Mouse (Mus musculus) Patski (cell line): ENCODE data around the gene Pfkfb3. TPM values are rescaled to one million over a fixed set of nuclear protein-coding genes. Genes with fewer than 3 reads are reported as not detected.

ENCODE experiments used
- ATAC-seq: fragments of 100-300 bp; one replicate; pipeline ENCODE4 v1.8.0; 2021
- CTCF ChIA-PET: fragments of 350-600 bp; sonication (Branson Sonifier 250); formaldehyde crosslinking; loops from one replicate; lab custom pipeline; 2022; ENCODE audit warnings: inconsistent platforms; lab: Charles Lee
- POLR2A ChIA-PET: fragments of 350-600 bp; sonication (Branson Sonifier 250); formaldehyde crosslinking; loops from one replicate; lab custom pipeline; 2022; ENCODE audit warnings: antibody characterized with exemption, inconsistent platforms; lab: Charles Lee
- DNase-seq: peaks from one replicate; pipeline ENCODE4 v3.0.0-alpha.2; 2011; ENCODE audit warnings: low read depth, low spot score
- H3K27me3 ChIP-seq: fragments of 371-371 bp; one replicate; pipeline ENCODE4 v1.5.1; 2021
- CTCF ChIP-seq: fragments of 100-300 bp; IDR thresholded peaks from one replicate; pipeline ENCODE4 v1.5.1; 2021
- in situ Hi-C: fragments of 300-500 bp; cut with MboI; formaldehyde crosslinking; loops from 3 replicates; pipeline ENCODE4 v1.11.1; 2018; ENCODE audit warnings: low pct_unique_long_range_greater_than_20kb, mixed read lengths
- polyA plus RNA-seq: library from polyadenylated mRNA; unstranded; gene quantifications from one replicate; pipeline ENCODE4 v1.2.3, GENCODE M21; 2021

The Pfkfb3 gene
- polyA plus RNA-seq, 1 experiment from 2014 or later: 21.2 TPM

DNA sequence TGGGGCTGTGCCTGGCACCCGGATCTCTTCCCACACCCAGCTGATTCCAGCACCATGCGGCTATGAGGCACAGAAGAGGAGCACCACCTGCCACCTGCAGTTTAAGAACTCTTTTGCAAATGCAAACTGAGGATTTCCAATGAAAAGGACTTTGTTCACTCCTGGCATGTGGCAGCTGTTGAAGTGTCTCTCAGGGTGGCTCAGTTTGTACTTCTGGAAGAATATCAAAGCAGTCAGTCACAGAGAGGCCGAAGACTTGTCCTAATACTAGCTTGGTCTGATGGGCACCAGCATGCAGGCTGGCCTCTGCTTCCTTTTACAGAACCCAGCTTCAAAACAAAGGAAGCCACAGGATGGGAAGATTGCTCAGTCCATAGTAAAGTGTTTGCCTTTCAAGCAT lies 62.4 kb downstream of the Pfkfb3 start:
- H3K27me3 ChIP-seq: no peaks in the 10 kb centered on the region
- ATAC-seq (no peak), DNase-seq (no peak)
- in situ Hi-C loops: no loop called here
- ChIA-PET POLR2A (interaction anchor here (1.0 kb wide), 1 partner anchor 16 kb away, joined by 3 read pairs; no protein-coding TSS in a partner anchor), CTCF (interaction anchor here (4.3 kb wide), 1 partner anchor 9 kb away, joined by 15 read pairs; no protein-coding TSS in a partner anchor)
- TF ChIP-seq CTCF: no peak

GRCm38 (mm10) chr2:11490554-11490953 lies 63.3 kb downstream of the Pfkfb3 start:
- ChIA-PET POLR2A (no interaction called here), CTCF (interaction anchor here (1.1 to 4.3 kb wide), 4 partner anchors 10 to 159 kb away, joined by 3 to 15 read pairs (median 3); no protein-coding TSS in a partner anchor)
- no peaks in the 10 kb centered on the region for H3K27me3 ChIP-seq
- ATAC-seq (no peak), DNase-seq (no peak)
- TF ChIP-seq CTCF: no peak
- in situ Hi-C loops: no loop called here

DNA sequence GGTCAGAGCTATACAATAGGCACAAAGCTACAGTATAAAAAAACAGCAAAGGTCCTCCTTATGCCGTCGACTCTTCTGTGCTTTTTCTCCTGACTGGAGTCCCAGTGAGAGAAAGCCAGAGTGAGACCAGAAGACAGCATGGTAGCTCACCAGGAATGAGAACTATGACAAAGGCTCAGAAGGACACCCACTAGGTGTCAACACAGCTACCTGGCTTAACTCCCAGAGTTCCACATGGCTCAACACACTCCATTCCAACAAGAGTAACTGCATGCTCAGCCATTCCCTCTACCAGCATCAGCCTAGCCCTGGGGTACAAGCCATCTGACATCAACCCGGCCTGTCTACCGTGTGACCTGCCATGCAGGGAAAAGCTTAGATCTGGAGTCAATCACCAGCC lies 70.7 kb downstream of the Pfkfb3 start:
- DNase-seq: no peak
- ChIA-PET POLR2A (no interaction called here), CTCF (interaction anchor here (0.8 kb wide), 1 partner anchor 13 kb away, joined by 3 read pairs; no protein-coding TSS in a partner anchor)
- no peak for ATAC-seq
- in situ Hi-C loops: no loop called here
- H3K27me3 ChIP-seq: no peaks in the 10 kb centered on the region
- TF ChIP-seq CTCF: no peak

DNA sequence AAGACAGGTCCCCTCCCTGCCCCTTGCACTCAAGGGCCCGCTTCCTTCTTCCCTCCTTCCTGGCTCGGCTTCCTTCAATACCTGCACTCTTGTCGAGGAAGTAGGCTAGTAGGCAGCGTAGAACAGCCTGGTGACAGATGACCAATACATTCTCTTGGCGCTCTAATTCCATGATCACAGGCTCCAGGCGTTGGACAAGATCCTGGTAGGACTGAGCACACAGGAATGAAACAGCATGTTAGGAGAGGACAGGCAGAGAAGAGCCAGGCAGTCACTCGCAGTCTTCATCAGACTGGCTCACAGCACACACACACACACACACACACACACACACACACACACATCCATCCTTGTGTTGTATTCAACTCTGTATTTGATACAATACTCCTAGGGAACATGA lies 71.5 kb downstream of the Pfkfb3 start:
- no peaks in the 10 kb centered on the region for H3K27me3 ChIP-seq
- POLR2A ChIA-PET: no interaction called here
- DNase-seq (no peak), ATAC-seq (no peak)
- in situ Hi-C loops: no loop called here
- CTCF ChIA-PET: no interaction called here
- no peak for TF ChIP-seq CTCF

DNA sequence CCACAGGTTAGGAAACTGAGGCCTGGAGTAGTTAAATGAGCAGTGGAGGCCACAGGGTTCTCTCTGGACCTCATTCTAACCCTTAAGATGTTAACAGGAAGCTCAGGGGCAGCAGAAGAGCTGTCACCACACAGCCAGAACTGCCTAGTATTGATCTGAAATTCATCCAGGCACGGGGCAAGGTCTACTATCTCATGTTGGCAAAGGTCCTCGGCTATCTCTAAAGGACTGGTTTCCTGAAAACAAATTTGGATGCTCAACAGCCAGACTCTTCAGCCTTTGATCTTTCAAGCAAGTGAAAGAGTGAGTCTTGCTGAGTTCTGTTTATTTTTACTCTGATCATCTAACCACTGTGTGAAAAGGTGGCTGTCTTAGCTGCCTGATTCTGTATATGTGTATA lies 74.9 kb downstream of the Pfkfb3 start:
- in situ Hi-C loops: no loop called here
- DNase-seq: no peak
- H3K27me3 ChIP-seq: no peaks in the 10 kb centered on the region
- ATAC-seq: no peak
- ChIA-PET CTCF (no interaction called here), POLR2A (interaction anchor here (1.7 kb wide), 1 partner anchor 16 kb away, joined by 6 read pairs; no protein-coding TSS in a partner anchor)
- no peak for TF ChIP-seq CTCF

- ChIA-PET CTCF (interaction anchor here (1.5 kb wide), 1 partner anchor 13 kb away, joined by 3 read pairs; no protein-coding TSS in a partner anchor), POLR2A (interaction anchor here (1.0 kb wide), 1 partner anchor 17 kb away, joined by 3 read pairs; no protein-coding TSS in a partner anchor)
- TF ChIP-seq CTCF: no peak
- DNase-seq (no peak), ATAC-seq (no peak)
- H3K27me3 ChIP-seq: no peaks in the 10 kb centered on the region
- in situ Hi-C loops: no loop called here
These were observed 78.6 kb downstream of the Pfkfb3 start for GRCm38 (mm10) chr2:11475316-11475715.

DNA sequence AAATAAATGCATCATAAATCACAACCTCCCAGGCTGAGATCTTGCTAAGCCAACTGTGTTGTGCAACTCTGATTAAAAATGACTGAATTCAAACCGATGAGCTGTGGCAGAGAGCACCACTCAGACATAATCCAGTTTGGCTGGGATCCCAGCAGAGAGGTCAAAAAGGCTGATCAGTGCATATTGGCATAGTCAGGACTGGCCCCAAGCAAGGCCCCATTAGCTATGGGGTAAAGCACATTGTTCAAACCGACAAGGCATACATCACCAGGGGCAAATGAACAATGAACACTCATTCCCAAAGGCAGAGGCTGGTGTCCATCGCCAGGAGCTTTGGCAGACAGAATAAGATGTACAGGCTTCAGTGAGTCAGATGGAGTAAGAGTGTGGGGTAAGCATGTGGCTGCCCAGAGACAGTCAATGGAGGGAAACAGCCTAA lies 89.2 kb downstream of the Pfkfb3 start:
- H3K27me3 ChIP-seq: no peaks in the 10 kb centered on the region
- POLR2A ChIA-PET: no interaction called here
- CTCF ChIA-PET: interaction anchor here (0.7 to 1.6 kb wide), 2 partner anchors 39 to 87 kb away, joined by 3 read pairs; no protein-coding TSS in a partner anchor
- peak; percentile 99 for DNase-seq
- in situ Hi-C loops: loop anchor here (5.0 kb wide), 1 partner anchor 37 kb away; no protein-coding TSS in a partner anchor
- peak; percentile 99 for ATAC-seq
- TF ChIP-seq CTCF: no peak

DNA sequence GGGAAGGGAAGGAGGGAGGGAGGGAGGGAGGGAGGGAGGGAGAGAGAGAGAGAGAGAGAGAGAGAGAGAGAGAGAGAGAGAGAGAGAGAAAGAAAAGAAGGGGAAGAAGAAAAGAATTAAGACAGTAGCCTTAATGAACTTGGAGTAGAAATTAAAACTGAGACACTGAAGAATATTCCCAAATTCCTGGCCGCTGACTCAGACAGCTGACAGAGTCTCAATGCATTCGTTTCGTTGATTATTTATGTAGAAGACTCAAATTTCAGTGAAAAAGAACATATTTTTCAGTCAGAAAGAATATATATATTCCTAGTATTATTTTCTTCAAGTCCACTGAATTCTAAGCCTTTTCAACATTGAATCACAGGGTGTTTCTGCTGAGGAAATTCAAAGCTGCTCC lies 92.9 kb downstream of the Pfkfb3 start:
- POLR2A ChIA-PET: interaction anchor here (0.7 to 1.1 kb wide), 3 partner anchors 31 to 58 kb away, joined by 3 to 4 read pairs (median 3); no protein-coding TSS in a partner anchor
- no peak for TF ChIP-seq CTCF
- CTCF ChIA-PET: interaction anchor here (0.7 to 1.8 kb wide), 6 partner anchors 28 to 129 kb away, joined by 3 to 7 read pairs (median 3); no protein-coding TSS in a partner anchor
- no peaks in the 10 kb centered on the region for H3K27me3 ChIP-seq
- in situ Hi-C loops: loop anchor here (5.0 kb wide), 1 partner anchor 34 kb away; no protein-coding TSS in a partner anchor
- ATAC-seq: no peak
- no peak for DNase-seq

DNA sequence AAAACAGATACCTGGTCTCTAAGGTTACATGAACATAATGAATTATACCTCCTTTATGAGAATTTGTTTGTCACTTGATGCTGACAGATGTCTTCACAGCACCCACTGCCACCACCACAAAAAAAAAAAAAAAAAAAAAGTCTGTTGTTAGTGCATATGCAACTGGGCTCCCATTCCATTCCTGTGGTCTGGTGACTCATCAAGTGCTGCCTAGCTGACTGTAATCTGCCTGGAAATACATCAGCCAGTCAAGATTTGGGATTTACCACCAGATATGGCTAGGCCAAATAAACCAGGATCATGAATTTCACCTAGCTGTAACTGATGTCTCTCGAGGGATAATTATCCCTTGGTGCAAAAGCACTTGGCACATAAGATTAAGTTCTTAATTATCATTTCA lies 95.4 kb downstream of the Pfkfb3 start:
- peak; percentile 77 for DNase-seq
- ChIA-PET CTCF (interaction anchor here (1.3 kb wide), 2 partner anchors 10 to 32 kb away, joined by 3 to 4 read pairs; no protein-coding TSS in a partner anchor), POLR2A (no interaction called here)
- in situ Hi-C loops: no loop called here
- peak; percentile 92 for ATAC-seq
- no peak for TF ChIP-seq CTCF
- no peaks in the 10 kb centered on the region for H3K27me3 ChIP-seq

- POLR2A ChIA-PET: no interaction called here
- CTCF ChIA-PET: interaction anchor here (1.3 kb wide), 1 partner anchor 32 kb away, joined by 4 read pairs; no protein-coding TSS in a partner anchor
- no peak for DNase-seq
- in situ Hi-C loops: no loop called here
- no peaks in the 10 kb centered on the region for H3K27me3 ChIP-seq
- peak; percentile 14 for ATAC-seq
- no peak for TF ChIP-seq CTCF
These were observed 96.0 kb downstream of the Pfkfb3 start for GRCm38 (mm10) chr2:11457904-11458303.

DNA sequence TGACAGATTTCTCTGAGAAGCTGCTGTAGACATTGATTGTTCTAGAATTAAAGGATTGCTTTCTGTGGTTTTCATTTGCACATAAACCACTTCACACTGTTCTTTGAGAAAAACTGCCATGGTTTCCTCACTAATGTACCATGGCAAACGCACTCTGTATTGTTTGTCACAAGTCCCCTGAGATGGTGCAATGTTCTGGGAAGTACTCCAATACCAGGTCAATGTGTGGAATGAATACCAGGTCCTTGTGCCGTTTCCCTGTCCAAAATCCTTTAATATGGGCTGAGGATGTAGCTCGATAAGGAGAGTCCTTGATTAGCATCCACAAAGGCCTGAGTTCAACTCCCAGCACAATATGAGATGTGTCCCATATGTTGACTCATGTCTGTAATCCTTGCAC lies 105.2 kb downstream of the Pfkfb3 start:
- ATAC-seq (no peak), DNase-seq (no peak)
- TF ChIP-seq CTCF: no peak
- no peaks in the 10 kb centered on the region for H3K27me3 ChIP-seq
- ChIA-PET CTCF (interaction anchor here (1.2 to 1.5 kb wide), 2 partner anchors 8 to 10 kb away, joined by 3 read pairs; no protein-coding TSS in a partner anchor), POLR2A (no interaction called here)
- in situ Hi-C loops: no loop called here
